Mouse (Mus musculus): Measurements from ENCODE around the gene Aip. TPM values are rescaled to one million over a fixed set of nuclear protein-coding genes. Genes with fewer than 3 reads are reported as not detected.

Gene Aip
- polyA plus RNA-seq, 1 experiment = 25.1 TPM

DNA sequence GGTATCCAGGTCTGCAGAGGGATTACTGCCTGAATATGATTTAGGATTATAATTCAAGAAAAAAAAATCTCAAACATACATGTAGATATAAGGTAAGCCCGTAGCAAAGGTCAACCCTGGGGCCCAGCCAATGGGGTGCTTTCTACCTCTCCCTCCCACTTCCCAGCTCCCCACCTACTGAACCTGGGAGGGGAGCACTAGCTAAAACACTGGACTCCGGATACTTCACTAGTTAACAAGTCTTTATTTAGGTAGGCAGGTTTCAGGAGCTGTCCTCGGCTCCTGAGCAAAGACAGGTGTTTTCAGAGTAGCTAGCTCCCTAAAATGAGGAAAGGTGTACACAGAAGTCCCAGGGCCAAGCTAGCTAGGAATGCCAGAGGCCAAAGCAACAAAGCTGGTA is 38.4 kb upstream of the Aip start:
- TF ChIP-seq TAL1 (IDR thresholded peaks at IDR 0.05; ENCODE audit: low read length) (no peak), GATA1 (IDR thresholded peaks at IDR 0.05; ENCODE audit: low read length) (no peak)
- no peak overlapping the region for H3K4me3 ChIP-seq (replicated peaks)
- H3K9me3 ChIP-seq (ENCODE audit: control insufficient read depth, low read length) = no peaks in the 10 kb centered on the region; the same call in 1 of the 2 replicates
- H3K36me3 ChIP-seq (ENCODE audit: control insufficient read depth) = peaks cover 29% of the 10 kb centered on the region
- no peaks in the 10 kb centered on the region for H3K27me3 ChIP-seq (ENCODE audit: control insufficient read depth)
- H3K4me1 ChIP-seq (ENCODE audit: control insufficient read depth) = peaks cover 55% of the 10 kb centered on the region

DNA sequence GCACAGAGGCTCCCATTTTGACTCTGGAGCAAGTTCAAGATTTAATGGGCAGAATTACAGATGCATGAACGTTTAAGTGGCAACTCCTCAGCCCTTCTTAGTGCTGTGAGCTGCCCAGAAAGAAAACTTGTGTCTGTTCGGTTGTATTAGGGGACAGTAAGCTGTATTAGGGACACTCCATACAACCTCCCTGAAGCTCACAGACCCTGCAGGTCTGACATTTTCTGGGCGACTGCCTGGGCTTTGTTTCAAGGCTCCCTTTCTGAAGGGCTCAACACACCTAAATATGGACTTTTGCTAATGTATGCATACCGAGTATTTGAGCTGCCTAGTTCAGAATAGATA is 37.9 kb upstream of the Aip start:
- Histone ChIP-seq H3K9me3 (ENCODE audit: control insufficient read depth, low read length) (no peaks in the 10 kb centered on the region; the same call in 1 of the 2 replicates), H3K4me3 (replicated peaks) (peak overlapping the region; percentile 81), H3K36me3 (ENCODE audit: control insufficient read depth) (peaks cover 35% of the 10 kb centered on the region), H3K27me3 (ENCODE audit: control insufficient read depth) (no peaks in the 10 kb centered on the region), H3K4me1 (ENCODE audit: control insufficient read depth) (peaks cover 53% of the 10 kb centered on the region)
- TF ChIP-seq TAL1 (IDR thresholded peaks at IDR 0.05; ENCODE audit: low read length) = no peak

- Histone ChIP-seq H3K4me3 (replicated peaks) (peak within 1 kb of the TSS; percentile 81), H3K4me1 (ENCODE audit: control insufficient read depth) (peaks cover 51% of the 10 kb centered on the region), H3K27me3 (ENCODE audit: control insufficient read depth) (no peaks in the 10 kb centered on the region), H3K36me3 (ENCODE audit: control insufficient read depth) (peaks cover 41% of the 10 kb centered on the region), H3K9me3 (ENCODE audit: control insufficient read depth, low read length) (no peaks in the 10 kb centered on the region)
- TF ChIP-seq TAL1 (IDR thresholded peaks at IDR 0.05; ENCODE audit: low read length) (no peak), GATA1 (IDR thresholded peaks at IDR 0.05; ENCODE audit: low read length) (no peak)
Measured at GRCm38 (mm10) chr19:4162646-4163542, 37.2 kb upstream of the Aip start, which contains the start of gene Rps6kb2. Rps6kb2 (minus strand) TSS chr19:4163354.

DNA sequence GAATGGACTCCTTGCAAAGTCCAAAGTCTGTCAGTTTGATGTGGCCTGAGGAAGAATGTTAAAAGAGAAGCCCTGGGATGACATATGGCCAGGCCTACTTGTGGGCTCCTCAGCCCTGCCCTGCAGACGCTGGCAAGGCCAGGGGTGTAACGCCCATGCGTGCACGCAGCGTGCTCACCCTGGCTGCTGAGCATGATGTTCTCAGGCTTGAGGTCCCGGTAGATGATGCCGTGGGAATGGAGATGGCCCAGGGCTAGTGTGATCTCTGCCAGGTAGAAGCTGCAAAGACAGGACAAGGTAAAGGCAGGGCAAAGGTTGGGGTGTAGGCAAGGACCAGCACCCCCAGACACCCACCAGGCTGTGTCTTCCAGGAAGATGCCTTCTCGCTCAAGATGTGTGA is 33.4 kb upstream of the Aip start:
- no peaks in the 10 kb centered on the region for H3K9me3 ChIP-seq (ENCODE audit: control insufficient read depth, low read length)
- H3K4me3 ChIP-seq (replicated peaks) = no peak overlapping the region
- TF ChIP-seq TAL1 (IDR thresholded peaks at IDR 0.05; ENCODE audit: low read length) = no peak
- no peak for TF ChIP-seq GATA1 (IDR thresholded peaks at IDR 0.05; ENCODE audit: low read length)
- H3K4me1 ChIP-seq (ENCODE audit: control insufficient read depth) = peaks cover 42% of the 10 kb centered on the region
- no peaks in the 10 kb centered on the region for H3K27me3 ChIP-seq (ENCODE audit: control insufficient read depth)
- H3K36me3 ChIP-seq (ENCODE audit: control insufficient read depth) = peaks cover 71% of the 10 kb centered on the region

DNA sequence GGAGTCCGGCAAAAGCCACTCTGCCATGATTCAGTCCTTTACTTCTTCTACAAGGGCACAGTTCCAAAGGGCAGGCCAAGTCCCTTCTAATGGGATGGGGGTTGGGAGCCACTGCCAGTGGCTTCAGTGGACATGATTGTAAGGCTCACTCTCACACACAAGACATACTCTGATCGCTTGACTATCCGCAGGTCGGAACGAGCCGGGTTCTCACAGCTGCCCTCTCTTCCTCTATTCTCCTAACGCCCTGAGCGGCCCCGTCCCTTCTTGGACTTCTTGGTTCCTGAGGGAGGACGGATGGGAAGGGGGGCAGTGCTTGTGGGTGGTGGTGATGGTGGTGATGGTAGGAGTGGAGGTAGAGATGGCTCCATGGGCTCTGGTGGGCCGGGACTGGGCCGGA is 31.1 kb upstream of the Aip start:
- no peak overlapping the region for H3K4me3 ChIP-seq (replicated peaks)
- H3K27me3 ChIP-seq (ENCODE audit: control insufficient read depth) = no peaks in the 10 kb centered on the region
- peaks cover 30% of the 10 kb centered on the region for H3K4me1 ChIP-seq (ENCODE audit: control insufficient read depth)
- H3K36me3 ChIP-seq (ENCODE audit: control insufficient read depth) = peaks cover 84% of the 10 kb centered on the region
- no peak for TF ChIP-seq TAL1 (IDR thresholded peaks at IDR 0.05; ENCODE audit: low read length)
- TF ChIP-seq GATA1 (IDR thresholded peaks at IDR 0.05; ENCODE audit: low read length) = no peak
- no peaks in the 10 kb centered on the region for H3K9me3 ChIP-seq (ENCODE audit: control insufficient read depth, low read length)

GRCm38 (mm10) chr19:4156073-4156579 is 30.5 kb upstream of the Aip start:
- peaks cover 82% of the 10 kb centered on the region for H3K36me3 ChIP-seq (ENCODE audit: control insufficient read depth)

GRCm38 (mm10) chr19:4155223-4156072 is 29.8 kb upstream of the Aip start:
- TF ChIP-seq GATA1 (IDR thresholded peaks at IDR 0.05; ENCODE audit: low read length) (no peak), TAL1 (IDR thresholded peaks at IDR 0.05; ENCODE audit: low read length) (no peak)
- no peaks in the 10 kb centered on the region for H3K27me3 ChIP-seq (ENCODE audit: control insufficient read depth)
- peaks cover 83% of the 10 kb centered on the region for H3K36me3 ChIP-seq (ENCODE audit: control insufficient read depth)
- no peak overlapping the region for H3K4me3 ChIP-seq (replicated peaks)
- peaks cover 23% of the 10 kb centered on the region for H3K4me1 ChIP-seq (ENCODE audit: control insufficient read depth)
- no peaks in the 10 kb centered on the region for H3K9me3 ChIP-seq (ENCODE audit: control insufficient read depth, low read length)

More at GRCm38 (mm10) chr19:4156073-4156579, 30.5 kb upstream of the Aip start:
- Histone ChIP-seq H3K9me3 (ENCODE audit: control insufficient read depth, low read length) (no peaks in the 10 kb centered on the region), H3K27me3 (ENCODE audit: control insufficient read depth) (no peaks in the 10 kb centered on the region), H3K4me1 (ENCODE audit: control insufficient read depth) (peaks cover 26% of the 10 kb centered on the region), H3K4me3 (replicated peaks) (no peak overlapping the region)
- TF ChIP-seq GATA1 (IDR thresholded peaks at IDR 0.05; ENCODE audit: low read length) (no peak), TAL1 (IDR thresholded peaks at IDR 0.05; ENCODE audit: low read length) (no peak)

- Histone ChIP-seq H3K4me3 (replicated peaks) (no peak overlapping the region), H3K36me3 (ENCODE audit: control insufficient read depth) (peaks cover 85% of the 10 kb centered on the region), H3K9me3 (ENCODE audit: control insufficient read depth, low read length) (no peaks in the 10 kb centered on the region), H3K27me3 (ENCODE audit: control insufficient read depth) (no peaks in the 10 kb centered on the region), H3K4me1 (ENCODE audit: control insufficient read depth) (peaks cover 31% of the 10 kb centered on the region)
- TF ChIP-seq GATA1 (IDR thresholded peaks at IDR 0.05; ENCODE audit: low read length) = no peak
- no peak for TF ChIP-seq TAL1 (IDR thresholded peaks at IDR 0.05; ENCODE audit: low read length)
Measured at GRCm38 (mm10) chr19:4154437-4155222, 29.0 kb upstream of the Aip start.

All from erythroblast, embryonic 14.5 days (primary cell).